8 mouse cellular contexts compared by ENCODE assay signal in genomic region chr11:101733596-101733995, GRCm38 (mm10). TPM values are rescaled to one million over a fixed set of nuclear protein-coding genes. Genes with fewer than 3 reads are reported as not detected.
DNase-seq lines count a peak whose midpoint lies in the region; ATAC-seq lines count a peak whose summit lies in the region.

No protein-coding gene starts in this region.

- H3K9ac ChIP-seq in liver, embryonic 12.5 days: peak overlapping the region; percentile 86

- no peak overlapping the region for H3K27ac ChIP-seq in forebrain, embryonic 10.5 days
- peak overlapping the region; percentile 85 for H3K27ac ChIP-seq in liver, embryonic 12.5 days

- no peak; the same call in none of the 2 replicates for ATAC-seq in erythroblast, adult 5-6 weeks (replicated peaks; ENCODE audit: low FRiP score, poor library complexity, severe bottlenecking)
- no peak for ATAC-seq in liver, embryonic 12.5 days

- H3K4me2 ChIP-seq in liver, embryonic 12.5 days: peak overlapping the region; percentile 81

- 45% methylated on average over 9 of the region's 9 CpGs for WGBS in forebrain, embryonic 10.5 days
- WGBS in liver, embryonic 12.5 days (ENCODE audit: insufficient replicate concordance): 15% methylated on average over 9 of the region's 9 CpGs

- H3K36me3 ChIP-seq in erythroblast, embryonic 14.5 days (ENCODE audit: control insufficient read depth): peaks cover 42% of the 10 kb centered on the region
- peaks cover 42% of the 10 kb centered on the region for H3K36me3 ChIP-seq in forebrain, embryonic 10.5 days (replicated peaks)
- peaks cover 44% of the 10 kb centered on the region for H3K36me3 ChIP-seq in liver, embryonic 12.5 days

- no peaks in the 10 kb centered on the region for H3K9me3 ChIP-seq in erythroblast, embryonic 14.5 days (ENCODE audit: control insufficient read depth, low read length)
- no peaks in the 10 kb centered on the region for H3K9me3 ChIP-seq in forebrain, embryonic 10.5 days
- no peaks in the 10 kb centered on the region for H3K9me3 ChIP-seq in liver, embryonic 12.5 days (replicated peaks)

- no peaks in the 10 kb centered on the region for H3K27me3 ChIP-seq in erythroblast, embryonic 14.5 days (ENCODE audit: control insufficient read depth)
- H3K27me3 ChIP-seq in forebrain, embryonic 10.5 days (ENCODE audit: poor library complexity, severe bottlenecking): no peaks in the 10 kb centered on the region
- no peaks in the 10 kb centered on the region for H3K27me3 ChIP-seq in liver, embryonic 12.5 days (replicated peaks)

- H3K4me3 ChIP-seq in erythroblast, embryonic 14.5 days (replicated peaks): peak overlapping the region; percentile 73
- peak overlapping the region; percentile 67 for H3K4me3 ChIP-seq in forebrain, embryonic 10.5 days
- peak overlapping the region; percentile 87 for H3K4me3 ChIP-seq in liver, embryonic 12.5 days

- peaks cover 18% of the 10 kb centered on the region for H3K4me1 ChIP-seq in erythroblast, embryonic 14.5 days (ENCODE audit: control insufficient read depth)
- peaks cover 14% of the 10 kb centered on the region for H3K4me1 ChIP-seq in forebrain, embryonic 10.5 days
- peaks cover 21% of the 10 kb centered on the region for H3K4me1 ChIP-seq in liver, embryonic 12.5 days

- peak; percentile 11 for DNase-seq in 3T3-L1 (ENCODE audit: low read depth, low spot score)
- DNase-seq in forebrain, embryonic 10.5 days (ENCODE audit: extremely low spot score, low spot score): no peak
- no peak for DNase-seq in frontal cortex, postnatal 14 days (ENCODE audit: low spot score in 2 of 2)
- DNase-seq in adrenal gland, postnatal 10 days: no peak
- no peak for DNase-seq in left cerebral cortex, adult 9 months (ENCODE audit: low spot score in 2 of 2)

RNA-seq across cellular contexts. Expression of gene Dhx8, which starts 0.9 kb away (rescaled TPM):
- 0.88 and 0.89 TPM in 2 replicates for polyA plus RNA-seq in erythroblast, embryonic 14.5 days (2012)
- 32.0 and 32.9 TPM in 2 replicates for total RNA-seq in erythroblast, adult 5-6 weeks (2015; ENCODE audit: low replicate concordance)
- total RNA-seq in erythroblast, adult 5-6 weeks (2017; ENCODE audit: low replicate concordance): 47.7 and 77.6 TPM in 2 replicates
- 44.7 and 51.2 TPM in 2 replicates for polyA plus RNA-seq in forebrain, embryonic 10.5 days (2016; fragmentation: Nextera tagmentation; extraction: Ambion mirVana)
- polyA plus RNA-seq in liver, embryonic 12.5 days (2016; fragmentation: Nextera tagmentation; extraction: Ambion mirVana): 25.6 and 26.3 TPM in 2 replicates
- 10 to 100 TPM; 23.6 to 24.4 TPM for total RNA-seq in adrenal gland, postnatal 10 days (2021)

RNA-seq across cellular contexts. Expression of gene Etv4, which starts 51.6 kb away (rescaled TPM):
- 0.09 TPM in 1 of 2 replicates, not detected in the other for polyA plus RNA-seq in erythroblast, embryonic 14.5 days (2012)
- total RNA-seq in erythroblast, adult 5-6 weeks (2015; ENCODE audit: low replicate concordance): not detected in 2 replicates
- not detected in 2 replicates for total RNA-seq in erythroblast, adult 5-6 weeks (2017; ENCODE audit: low replicate concordance)
- 10.2 and 15.0 TPM in 2 replicates for polyA plus RNA-seq in forebrain, embryonic 10.5 days (2016; fragmentation: Nextera tagmentation; extraction: Ambion mirVana)
- polyA plus RNA-seq in liver, embryonic 12.5 days (2016; fragmentation: Nextera tagmentation; extraction: Ambion mirVana): 1.4 and 2.0 TPM in 2 replicates
- 1 to 10 TPM; 3.2 to 3.9 TPM for total RNA-seq in adrenal gland, postnatal 10 days (2021)

Comparison
In these comparisons a context has a peak if more than half of its experiments do, and no peak if none do; other contexts are left out.
1. RNA of gene Dhx8, which starts 0.9 kb away (polyA plus RNA-seq): 44.7 to 51.2 TPM in forebrain, embryonic 10.5 days and 25.6 to 26.3 TPM in liver, embryonic 12.5 days; 0.88 to 0.89 TPM in erythroblast, embryonic 14.5 days; every median in the first group is over 10 times any median in the second.
2. Peak in every context shown above with its lines, with median percentiles within 50 percentile points of each other: H3K4me3 ChIP-seq.